Mouse (Mus musculus) midbrain, embryonic 10.5 days (tissue): Measurements from ENCODE around the gene Bclaf1. TPM values are rescaled to one million over a fixed set of nuclear protein-coding genes. Genes with fewer than 3 reads are reported as not detected.

Experiments
- DNase-seq: peaks from one replicate; pipeline ENCODE4 v3.0.0-alpha.2; 2017; ENCODE audit warnings: low spot score
- H3K27ac ChIP-seq: fragments of 300-500 bp; sonication (generic); replicated peaks from 2 replicates; pipeline ENCODE4 v1.5.1; 2016; ENCODE audit warnings: mild to moderate bottlenecking
- H3K27me3 ChIP-seq: fragments of 300-500 bp; sonication (generic); 2 replicates; pipeline ENCODE4 v1.6.1; 2016; ENCODE audit warnings: low read depth, mild to moderate bottlenecking; ENCODE audit not compliant: poor library complexity, severe bottlenecking
- H3K36me3 ChIP-seq: fragments of 300-500 bp; sonication (generic); 2 replicates; pipeline ENCODE4 v1.6.1; 2016; ENCODE audit warnings: mild to moderate bottlenecking, moderate library complexity
- H3K4me1 ChIP-seq: fragments of 300-500 bp; sonication (generic); 2 replicates; pipeline ENCODE4 v1.6.1; 2016
- H3K4me3 ChIP-seq: fragments of 300-500 bp; sonication (generic); 2 replicates; pipeline ENCODE4 v1.5.1; 2016; ENCODE audit warnings: mild to moderate bottlenecking, moderate library complexity
- H3K9me3 ChIP-seq: fragments of 300-500 bp; sonication (generic); replicated peaks from 2 replicates; pipeline ENCODE4 v1.6.1; 2016; ENCODE audit warnings: mild to moderate bottlenecking
- WGBS: fragments of 180-500 bp; shearing (Covaris S2); methylation state at CpG from one replicate; pipeline ENCODE4 v1.1.7; 2016; 5-methylcytosine and 5-hydroxymethylcytosine counted together
- polyA plus RNA-seq: library from polyadenylated mRNA; unstranded; fragments of >200 nt; fragmentation: Nextera tagmentation; extraction: Ambion mirVana; gene quantifications from 2 replicates; pipeline ENCODE4 v1.2.1, GENCODE M21; 2016

Bclaf1 gene
- polyA plus RNA-seq = 154 and 165 TPM in 2 replicates

DNA sequence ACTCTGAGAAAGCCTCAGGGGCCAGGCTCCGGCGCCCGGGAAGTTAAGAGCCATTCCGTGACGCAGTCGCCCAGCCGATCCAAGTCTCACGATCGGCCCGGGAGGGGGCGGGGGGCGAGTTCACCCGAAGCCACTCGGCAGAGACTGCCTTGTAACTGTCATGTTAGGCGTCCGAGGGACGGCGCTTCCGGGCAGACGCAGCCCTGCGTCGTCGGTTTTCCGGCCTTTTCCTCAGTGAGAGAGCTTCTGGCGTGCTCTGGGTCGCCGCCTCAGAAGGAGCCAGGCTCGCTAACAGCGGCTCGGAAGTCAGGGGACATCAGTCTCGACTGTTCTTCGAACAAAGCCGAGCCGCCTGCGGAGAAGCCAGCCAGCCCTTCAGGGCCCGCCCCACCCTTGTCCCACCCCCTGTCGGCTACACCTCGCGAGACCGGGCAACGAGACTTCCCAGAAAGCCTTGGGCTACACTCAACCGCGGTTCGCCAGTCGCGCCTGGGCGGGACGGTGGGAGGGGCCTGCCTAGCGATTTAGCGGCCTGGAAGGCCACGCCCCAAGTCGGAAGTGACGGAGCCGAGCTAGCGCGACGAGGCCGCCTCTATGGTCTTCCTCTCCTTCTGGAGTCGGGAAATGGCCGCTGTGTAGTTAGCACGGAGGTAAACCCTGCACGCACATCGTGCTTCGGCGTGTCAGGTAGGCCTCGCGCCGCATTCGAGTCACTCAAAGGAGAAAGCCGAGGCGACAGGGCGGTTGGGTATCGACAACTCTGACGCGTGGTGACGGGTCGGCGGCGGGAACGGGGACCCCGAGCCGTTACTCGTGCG lies at the start of gene Bclaf1:
Gene Bclaf1, plus strand, starts transcription at position 552 of the 818 bp plus-strand sequence.
- Histone ChIP-seq H3K36me3 (peaks cover 19% of the 10 kb centered on the region), H3K4me3 (peak within 1 kb of the TSS; percentile 87), H3K27ac (peak within 1 kb of the TSS; percentile 98), H3K4me1 (peaks cover 23% of the 10 kb centered on the region), H3K27me3 (no peaks in the 10 kb centered on the region), H3K9me3 (no peaks in the 10 kb centered on the region)
- WGBS = under 1% methylated on average over 84 of the region's 84 CpGs
- DNase-seq = peak; percentile 100

DNA sequence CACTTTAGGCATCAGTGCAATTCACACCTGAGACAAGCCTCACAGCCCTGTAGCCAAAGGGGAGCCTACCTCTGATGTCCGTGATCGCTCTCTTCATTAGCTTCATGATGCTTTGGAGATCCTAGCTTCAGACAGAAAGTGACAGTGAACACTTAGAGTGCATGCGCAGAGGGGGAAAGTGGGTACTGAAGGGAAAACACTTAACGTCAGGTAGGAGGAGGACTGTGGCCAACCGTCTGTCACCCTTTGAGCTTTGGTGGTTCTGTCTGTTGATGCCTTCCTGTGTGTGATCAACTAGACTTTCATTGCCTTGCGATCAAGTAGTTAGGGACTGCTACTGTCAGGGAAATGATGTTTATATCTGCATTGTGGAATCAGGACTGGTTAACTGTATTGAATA lies 49.4 kb upstream of the Bclaf1 start:
- H3K27ac ChIP-seq = no peak overlapping the region
- no peak for DNase-seq
- 94% methylated on average over 6 of the region's 6 CpGs for WGBS
- H3K4me1 ChIP-seq = no peaks in the 10 kb centered on the region
- H3K36me3 ChIP-seq = 0 out of 2 replicates have a peak, but pooled peaks cover 3% of the 10 kb centered on the region
- no peak overlapping the region for H3K4me3 ChIP-seq
- no peaks in the 10 kb centered on the region for H3K27me3 ChIP-seq
- no peaks in the 10 kb centered on the region for H3K9me3 ChIP-seq

DNA sequence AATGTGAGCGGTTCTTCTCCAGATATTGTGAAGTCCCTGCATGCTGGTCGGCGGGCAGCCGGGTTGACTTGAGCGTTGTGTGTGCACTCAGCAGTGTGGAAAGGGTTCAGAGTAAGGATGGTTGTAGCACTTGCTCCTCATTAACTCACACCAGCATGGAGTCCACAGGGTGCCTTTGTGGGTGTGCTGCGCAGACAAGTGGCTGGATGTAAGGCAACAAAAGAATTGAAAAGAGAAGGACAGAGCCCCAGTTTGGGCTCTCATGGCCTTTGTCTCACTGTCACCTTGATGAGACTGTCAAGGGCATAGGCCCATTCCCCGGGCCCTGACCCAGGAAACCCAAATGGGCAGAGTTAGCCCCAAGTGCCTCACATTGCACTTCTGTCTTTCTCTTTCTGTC lies 47.8 kb upstream of the Bclaf1 start:
- 86% methylated on average over 7 of the region's 7 CpGs for WGBS

DNA sequence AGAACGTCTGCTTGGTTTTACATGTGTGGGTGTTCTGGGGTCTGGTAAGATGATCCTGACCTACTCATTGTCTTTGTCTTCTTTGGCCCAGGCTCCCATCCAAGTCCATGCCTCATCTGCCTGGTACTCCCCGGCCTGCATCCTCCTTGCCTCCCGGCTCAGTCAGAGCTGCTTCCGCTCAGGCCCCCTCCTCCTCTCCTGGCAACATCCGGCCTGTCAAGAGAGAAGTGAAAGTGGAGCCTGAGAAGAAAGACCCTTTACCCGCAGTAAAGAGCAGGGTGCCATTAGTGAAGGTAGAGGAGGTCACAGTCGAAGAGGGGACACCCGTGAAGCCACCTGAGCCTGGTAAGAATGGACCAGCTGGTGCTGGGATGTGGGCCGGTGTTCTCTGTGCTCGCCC lies 45.2 kb upstream of the Bclaf1 start:
- Histone ChIP-seq H3K27ac (no peak overlapping the region), H3K4me3 (no peak overlapping the region), H3K9me3 (no peaks in the 10 kb centered on the region), H3K27me3 (no peaks in the 10 kb centered on the region), H3K4me1 (no peaks in the 10 kb centered on the region), H3K36me3 (0 out of 2 replicates have a peak, but pooled peaks cover 10% of the 10 kb centered on the region)
- WGBS = 88% methylated on average over 10 of the region's 10 CpGs
- DNase-seq = no peak

More for the DNA sequence above, 47.8 kb upstream of the Bclaf1 start:
- no peaks in the 10 kb centered on the region for H3K4me1 ChIP-seq
- no peak for DNase-seq
- no peaks in the 10 kb centered on the region for H3K9me3 ChIP-seq
- no peak overlapping the region for H3K4me3 ChIP-seq
- no peak overlapping the region for H3K27ac ChIP-seq
- H3K27me3 ChIP-seq = no peaks in the 10 kb centered on the region
- 0 out of 2 replicates have a peak, but pooled peaks cover 3% of the 10 kb centered on the region for H3K36me3 ChIP-seq

DNA sequence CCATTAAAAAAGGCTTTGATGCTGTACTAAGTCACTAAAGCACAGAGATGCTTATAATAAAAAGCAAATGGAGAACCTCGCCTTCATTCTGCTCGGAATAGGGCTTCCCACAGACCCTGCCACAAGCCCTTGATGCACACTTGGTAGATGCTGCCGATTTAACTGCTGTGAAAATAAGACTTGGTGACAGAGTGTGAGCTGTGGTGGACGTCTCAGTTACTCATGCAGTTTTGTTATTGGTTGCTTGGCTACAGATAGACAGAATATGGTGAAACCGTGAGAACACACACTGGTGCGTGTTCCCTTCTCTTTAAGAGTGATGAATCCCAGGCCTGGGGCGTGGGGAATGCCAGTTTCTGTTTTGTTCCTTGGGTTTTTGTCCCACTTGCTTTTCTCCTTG lies 43.3 kb upstream of the Bclaf1 start:
- Histone ChIP-seq H3K36me3 (peaks cover 14% of the 10 kb centered on the region; the same call in 1 of the 2 replicates), H3K27ac (no peak overlapping the region), H3K4me3 (no peak overlapping the region), H3K4me1 (peaks cover 7% of the 10 kb centered on the region), H3K27me3 (0 out of 2 replicates have a peak, but pooled peaks cover 9% of the 10 kb centered on the region), H3K9me3 (no peaks in the 10 kb centered on the region)
- no peak for DNase-seq
- 86% methylated on average over 7 of the region's 7 CpGs for WGBS

DNA sequence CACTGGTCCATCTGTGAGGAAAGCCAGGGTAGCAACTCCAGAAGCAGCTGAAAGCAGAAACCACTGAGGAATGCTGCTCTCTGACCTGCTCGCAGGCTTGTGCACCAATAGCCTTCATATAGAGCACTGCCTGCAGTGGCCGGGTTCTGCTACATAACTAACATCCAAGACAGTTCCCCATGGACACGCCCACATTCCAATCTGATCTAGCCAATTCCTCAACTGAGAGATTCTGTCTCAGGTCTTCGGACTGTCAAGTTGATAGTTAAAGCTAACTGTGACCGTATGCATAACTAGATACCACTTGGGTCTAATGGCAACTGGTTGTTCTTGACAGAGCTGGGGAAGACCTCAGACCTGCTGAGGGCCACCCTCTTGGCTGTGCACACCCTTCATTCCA lies 39.9 kb upstream of the Bclaf1 start:
- WGBS = 91% methylated on average over 5 of the region's 5 CpGs
- H3K4me1 ChIP-seq = peaks cover 7% of the 10 kb centered on the region
- no peak overlapping the region for H3K27ac ChIP-seq
- H3K9me3 ChIP-seq = no peaks in the 10 kb centered on the region
- no peak overlapping the region for H3K4me3 ChIP-seq
- DNase-seq = no peak
- 0 out of 2 replicates have a peak, but pooled peaks cover 9% of the 10 kb centered on the region for H3K27me3 ChIP-seq
- H3K36me3 ChIP-seq = peaks cover 11% of the 10 kb centered on the region; the same call in 1 of the 2 replicates

DNA sequence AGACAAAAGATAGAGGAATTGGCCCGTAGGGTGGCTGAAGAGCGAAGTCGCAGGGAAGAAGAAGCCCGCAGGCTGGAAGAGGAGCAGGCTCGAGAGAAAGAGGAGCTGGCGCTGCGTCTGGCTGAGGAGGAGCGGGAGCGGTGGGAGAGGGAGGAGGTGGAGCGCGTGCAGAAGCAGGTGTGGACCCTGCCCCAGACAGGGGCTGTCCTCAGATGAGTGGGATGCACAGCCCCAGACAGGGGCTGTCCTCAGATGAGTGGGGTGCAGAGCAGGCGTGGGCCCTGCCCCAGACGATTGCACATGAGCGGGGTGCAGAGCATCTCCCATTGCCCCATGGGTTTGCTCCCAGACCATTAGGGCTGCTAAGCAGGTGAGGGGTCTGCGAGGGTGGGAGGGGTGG lies 39.0 kb upstream of the Bclaf1 start:
- peaks cover 7% of the 10 kb centered on the region for H3K4me1 ChIP-seq
- WGBS = 66% methylated on average over 15 of the region's 15 CpGs
- H3K9me3 ChIP-seq = no peaks in the 10 kb centered on the region
- H3K36me3 ChIP-seq = peaks cover 13% of the 10 kb centered on the region; the same call in 1 of the 2 replicates
- no peak for DNase-seq
- H3K27me3 ChIP-seq = 0 out of 2 replicates have a peak, but pooled peaks cover 9% of the 10 kb centered on the region
- H3K27ac ChIP-seq = peak overlapping the region; percentile 18; the same call in 1 of the 2 replicates
- no peak overlapping the region for H3K4me3 ChIP-seq

DNA sequence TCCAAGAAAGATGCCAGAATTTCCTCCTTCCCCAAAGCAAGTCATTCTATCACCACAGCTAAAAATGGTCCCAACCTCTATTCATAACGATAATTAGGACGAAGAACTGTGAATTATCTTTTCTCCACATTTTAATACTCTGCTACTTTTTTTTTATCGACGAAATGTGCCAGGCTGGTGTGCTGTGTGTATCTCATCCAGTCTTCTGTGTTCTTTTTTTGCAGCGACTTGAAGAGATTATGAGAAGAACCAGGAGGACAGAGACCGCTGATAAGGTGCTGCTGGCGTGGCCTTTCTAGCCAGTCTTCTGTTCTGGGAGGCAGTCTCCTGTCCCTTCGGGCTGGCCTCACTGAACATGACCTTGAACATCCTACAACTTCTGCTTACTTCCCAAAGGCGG lies 38.2 kb upstream of the Bclaf1 start:
- no peak for DNase-seq
- Histone ChIP-seq H3K9me3 (no peaks in the 10 kb centered on the region), H3K27ac (no peak overlapping the region), H3K36me3 (peaks cover 16% of the 10 kb centered on the region; the same call in 1 of the 2 replicates), H3K27me3 (0 out of 2 replicates have a peak, but pooled peaks cover 9% of the 10 kb centered on the region), H3K4me1 (peaks cover 7% of the 10 kb centered on the region), H3K4me3 (no peak overlapping the region)
- 89% methylated on average over 9 of the region's 9 CpGs for WGBS

DNA sequence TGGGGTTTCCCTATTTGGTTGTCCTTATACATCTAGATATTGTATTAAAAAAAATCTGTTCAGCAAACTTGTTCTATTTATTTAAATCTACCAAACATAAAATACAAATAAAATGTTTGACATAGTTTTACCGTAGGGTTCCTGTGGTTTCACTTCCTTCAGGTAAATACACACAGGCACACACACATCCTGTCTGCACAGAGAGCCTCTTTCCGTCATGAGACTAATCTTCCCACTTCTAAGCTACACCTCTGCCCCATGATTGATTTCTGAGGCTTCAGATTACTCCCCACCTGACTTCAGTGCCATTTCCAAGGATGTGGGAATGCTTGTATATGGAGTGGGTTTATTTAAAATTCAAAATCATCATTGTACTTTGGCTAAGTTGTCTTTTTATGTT lies 30.8 kb upstream of the Bclaf1 start:
- H3K9me3 ChIP-seq = no peaks in the 10 kb centered on the region
- no peak overlapping the region for H3K4me3 ChIP-seq
- 0 out of 2 replicates have a peak, but pooled peaks cover 5% of the 10 kb centered on the region for H3K36me3 ChIP-seq
- H3K27ac ChIP-seq = no peak overlapping the region
- H3K27me3 ChIP-seq = peaks cover 22% of the 10 kb centered on the region
- H3K4me1 ChIP-seq = peaks cover 24% of the 10 kb centered on the region
- WGBS = 82% methylated on average over 2 of the region's 2 CpGs
- DNase-seq = no peak

DNA sequence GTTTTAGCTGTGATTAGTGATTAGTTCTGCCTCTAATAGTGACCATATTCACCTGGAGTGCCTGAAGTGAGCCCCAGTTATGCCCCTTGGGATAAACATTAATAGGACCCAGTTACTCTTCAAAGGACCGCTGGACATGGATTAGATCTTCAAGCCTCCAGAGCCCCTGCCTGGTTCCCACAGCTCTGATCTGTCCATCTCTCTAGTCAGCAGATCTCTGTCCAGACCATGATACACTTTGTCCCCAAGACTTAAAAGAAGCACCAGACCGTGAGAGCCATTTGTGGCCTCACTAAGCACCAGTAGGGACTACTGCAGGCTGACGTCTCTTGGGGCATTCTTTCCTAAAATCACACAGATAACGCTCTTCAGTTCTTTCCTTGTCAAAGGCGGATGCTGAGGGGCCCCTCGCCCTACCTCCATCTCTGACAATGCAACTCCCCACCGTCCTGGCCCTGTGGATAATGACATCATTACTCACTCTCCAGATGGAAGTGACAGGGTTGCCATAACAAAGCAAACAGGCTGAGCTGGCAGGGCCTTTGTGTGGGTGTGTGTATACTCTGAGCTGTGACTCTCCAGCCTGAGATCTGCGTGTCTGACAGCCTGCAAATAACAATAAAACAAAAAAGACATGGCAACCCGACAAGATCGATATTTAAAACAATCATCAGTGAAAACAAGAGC lies 26.8 kb upstream of the Bclaf1 start:
- Histone ChIP-seq H3K27ac (peak overlapping the region; percentile 85), H3K27me3 (peaks cover 34% of the 10 kb centered on the region), H3K36me3 (no peaks in the 10 kb centered on the region), H3K9me3 (no peaks in the 10 kb centered on the region), H3K4me3 (peak overlapping the region; percentile 35), H3K4me1 (peaks cover 36% of the 10 kb centered on the region)
- peak; percentile 84 for DNase-seq
- WGBS = 14% methylated on average over 10 of the region's 10 CpGs

DNA sequence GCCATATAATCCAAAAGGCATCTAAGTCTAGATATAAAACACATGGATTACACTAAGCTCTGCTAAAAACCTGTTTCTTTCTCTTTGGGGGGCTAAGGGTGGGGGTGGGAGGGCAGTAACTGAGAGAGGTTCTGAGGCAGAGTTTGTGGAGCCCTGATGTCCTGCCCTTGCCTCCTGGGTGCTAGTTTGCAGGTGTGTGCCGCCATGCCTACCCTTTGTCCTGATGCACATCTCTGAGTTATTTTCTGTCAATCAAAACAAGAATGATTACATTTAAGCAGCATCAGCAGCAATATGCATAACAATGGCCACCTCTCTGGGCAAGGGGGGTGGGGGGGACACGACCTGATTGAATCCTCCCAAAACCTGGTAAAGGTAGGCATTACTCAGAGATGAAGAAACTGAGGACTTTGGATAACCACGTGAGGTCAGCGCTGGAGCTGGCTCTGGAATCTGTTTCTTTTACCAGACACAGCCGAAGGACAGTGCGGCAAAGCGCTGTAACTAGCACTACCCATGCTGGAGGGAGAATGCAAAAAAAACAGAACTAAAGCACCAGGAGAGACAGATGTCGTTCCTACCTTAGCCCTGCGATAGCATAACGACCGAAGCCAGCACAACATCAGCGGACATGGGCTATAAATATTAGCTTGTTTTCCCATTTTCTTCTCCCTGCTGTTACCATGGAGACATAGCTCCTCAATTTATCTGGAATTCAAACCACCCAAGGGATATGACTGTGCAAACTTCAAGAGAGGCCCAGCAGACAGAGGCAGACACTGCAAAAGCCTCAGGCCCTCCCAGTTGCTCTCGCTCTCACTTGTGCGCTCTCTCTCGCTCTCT lies 26.1 kb upstream of the Bclaf1 start:
- H3K4me3 ChIP-seq = peak overlapping the region; percentile 35
- peak; percentile 48 for DNase-seq
- no peaks in the 10 kb centered on the region for H3K9me3 ChIP-seq
- peaks cover 40% of the 10 kb centered on the region for H3K27me3 ChIP-seq
- no peaks in the 10 kb centered on the region for H3K36me3 ChIP-seq
- peak overlapping the region; percentile 85 for H3K27ac ChIP-seq
- 40% methylated on average over 15 of the region's 15 CpGs for WGBS
- H3K4me1 ChIP-seq = peaks cover 40% of the 10 kb centered on the region

DNA sequence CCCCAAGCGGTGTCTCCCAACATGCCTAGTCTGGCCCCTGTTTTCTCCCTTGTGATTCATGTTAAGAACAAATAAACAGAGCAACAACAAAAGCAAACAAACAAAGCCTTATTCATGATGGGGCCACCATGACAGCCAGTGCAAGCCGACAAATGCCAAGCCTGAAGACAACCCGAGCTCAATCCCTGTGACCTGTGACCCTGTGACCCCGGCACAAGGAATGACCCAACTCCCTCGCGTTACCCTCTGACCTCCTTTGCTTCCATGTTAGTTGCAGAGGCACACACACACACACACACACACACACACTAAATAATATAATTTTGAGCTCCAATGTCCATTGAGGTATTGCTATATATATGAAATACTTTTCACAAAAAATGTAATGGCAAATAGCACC lies 24.9 kb upstream of the Bclaf1 start:
- Histone ChIP-seq H3K36me3 (no peaks in the 10 kb centered on the region), H3K27me3 (peaks cover 37% of the 10 kb centered on the region), H3K9me3 (no peaks in the 10 kb centered on the region), H3K4me1 (peaks cover 40% of the 10 kb centered on the region), H3K27ac (peak overlapping the region; percentile 85; the same call in 1 of the 2 replicates), H3K4me3 (no peak overlapping the region)
- peak; percentile 63 for DNase-seq
- 18% methylated on average over 6 of the region's 6 CpGs for WGBS
